Mouse (Mus musculus) frontal cortex, postnatal 10 days (tissue): ENCODE data around the gene Vmn1r198.
"Not testable (repeated sequence)": the region's sequence is repeated elsewhere in the genome, so short reads cannot be mapped to it uniquely, and the experiment has no call there.

Source experiments
- DNase-seq, 2 experiments: peaks; one replicate each; pipeline ENCODE4 v3.0.0; 2022; ENCODE audit warnings: low spot score in 2 of 2, mixed read lengths in 1 of 2

Vmn1r198 gene

GRCm38 (mm10) chr13:22350064-22350463 lies at the start of gene Vmn1r198:
Gene Vmn1r198 (plus strand): TSS chr13:22350364.
- DNase-seq = no peak

- not testable (repeated sequence) for DNase-seq
Observed at GRCm38 (mm10) chr13:22308075-22308474, 42.1 kb upstream of the Vmn1r198 start.

GRCm38 (mm10) chr13:22315361-22315760 lies 34.8 kb upstream of the Vmn1r198 start:
- DNase-seq = no peak

GRCm38 (mm10) chr13:22317366-22317765 lies 32.8 kb upstream of the Vmn1r198 start:
- no peak for DNase-seq

- DNase-seq = no peak
Observed at GRCm38 (mm10) chr13:22320091-22320490, 30.1 kb upstream of the Vmn1r198 start.

- no peak for DNase-seq
Observed at GRCm38 (mm10) chr13:22324289-22324688, 25.9 kb upstream of the Vmn1r198 start, which contains the start of gene Vmn1r197. Gene Vmn1r197 (plus strand): TSS chr13:22324589.

GRCm38 (mm10) chr13:22333269-22333668 lies 16.9 kb upstream of the Vmn1r198 start:
- DNase-seq = no peak

- no peak for DNase-seq
Observed at GRCm38 (mm10) chr13:22335565-22335964, 14.6 kb upstream of the Vmn1r198 start.

GRCm38 (mm10) chr13:22350813-22351212 lies 649 bp downstream of the Vmn1r198 start:
- no peak for DNase-seq

- DNase-seq = no peak
Observed at GRCm38 (mm10) chr13:22379518-22379917, 29.4 kb downstream of the Vmn1r198 start, which contains the start of gene Vmn1r199. Gene Vmn1r199 (plus strand): TSS chr13:22379818.

GRCm38 (mm10) chr13:22381128-22381527 lies 31.0 kb downstream of the Vmn1r198 start:
- peak in 1 of 2 experiments; percentile 25 for DNase-seq

- DNase-seq = no peak
Observed at GRCm38 (mm10) chr13:22383401-22383800, 33.2 kb downstream of the Vmn1r198 start.

- no peak for DNase-seq
Observed at GRCm38 (mm10) chr13:22387050-22387449, 36.9 kb downstream of the Vmn1r198 start.

GRCm38 (mm10) chr13:22390073-22390472 lies 39.9 kb downstream of the Vmn1r198 start, which contains the start of gene Vmn1r200:
Gene Vmn1r200 (plus strand): TSS chr13:22390373.
- no peak for DNase-seq

- DNase-seq = no peak
Observed at GRCm38 (mm10) chr13:22402978-22403377, 52.8 kb downstream of the Vmn1r198 start.
